Mouse (Mus musculus) thymus, postnatal 0 days (tissue): ENCODE measurements around the gene Rfx6. TPM values are rescaled to one million over a fixed set of nuclear protein-coding genes. Genes with fewer than 3 reads are reported as not detected.

Experiments
- DNase-seq: peaks from one replicate; pipeline ENCODE4 v3.0.0-alpha.2; 2015; ENCODE audit warnings: low spot score
- polyA plus RNA-seq: library from polyadenylated mRNA; unstranded; fragments of >200 nt; fragmentation: Nextera tagmentation; extraction: Ambion mirVana; gene quantifications from 2 replicates; pipeline ENCODE4 v1.2.1, GENCODE M21; 2015

Rfx6 gene
- not detected in 2 replicates for polyA plus RNA-seq

- DNase-seq = no peak
Observed at GRCm38 (mm10) chr10:51677548-51678250, at the start of gene Rfx6. Rfx6 (plus strand) TSS chr10:51677756.

GRCm38 (mm10) chr10:51631411-51632136 lies 46.0 kb upstream of the Rfx6 start, which contains the start of gene Gprc6a:
Gprc6a (minus strand) TSS chr10:51631461.
- DNase-seq = no peak

GRCm38 (mm10) chr10:51649506-51650221 lies 27.9 kb upstream of the Rfx6 start:
- DNase-seq = no peak

DNA sequence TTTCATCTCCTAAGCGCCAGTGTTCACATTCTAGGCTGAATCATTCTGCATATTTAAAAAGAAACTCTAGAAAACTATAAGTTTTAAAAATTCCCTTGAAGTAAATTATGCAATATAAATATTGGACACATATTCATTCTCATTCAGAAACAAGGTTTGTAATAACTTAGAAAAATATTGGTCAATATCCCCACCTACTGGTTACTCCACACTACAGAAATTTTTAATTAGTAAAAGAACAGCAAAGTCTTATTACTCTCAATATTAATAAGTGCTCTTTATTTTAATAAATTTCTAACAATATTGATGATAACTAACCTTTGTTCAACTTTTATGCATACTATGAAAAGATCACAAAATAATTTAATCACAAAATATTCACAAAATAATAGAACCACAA lies 20.2 kb upstream of the Rfx6 start:
- no peak for DNase-seq

- no peak for DNase-seq
Observed at GRCm38 (mm10) chr10:51669334-51669733, 8.2 kb upstream of the Rfx6 start.

DNA sequence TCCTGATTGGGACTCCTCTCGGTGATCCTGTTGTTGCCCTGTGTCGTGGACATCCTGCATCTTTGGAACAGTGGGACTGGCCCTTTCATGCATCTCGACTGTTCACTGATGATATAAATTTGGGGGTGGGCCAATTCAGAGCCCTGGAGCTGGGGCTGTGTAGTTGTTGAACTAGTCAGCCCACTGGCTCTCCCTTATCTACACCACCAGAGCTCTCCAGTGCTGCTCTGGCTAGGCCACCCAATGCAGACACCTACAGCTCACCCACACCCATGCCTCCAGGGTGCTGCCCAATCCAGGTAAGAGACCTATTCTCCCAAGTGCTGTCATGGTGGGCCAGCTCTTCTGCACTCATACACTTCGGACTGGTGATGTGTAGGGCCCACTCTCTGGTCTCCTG lies 6.0 kb upstream of the Rfx6 start:
- no peak for DNase-seq

DNA sequence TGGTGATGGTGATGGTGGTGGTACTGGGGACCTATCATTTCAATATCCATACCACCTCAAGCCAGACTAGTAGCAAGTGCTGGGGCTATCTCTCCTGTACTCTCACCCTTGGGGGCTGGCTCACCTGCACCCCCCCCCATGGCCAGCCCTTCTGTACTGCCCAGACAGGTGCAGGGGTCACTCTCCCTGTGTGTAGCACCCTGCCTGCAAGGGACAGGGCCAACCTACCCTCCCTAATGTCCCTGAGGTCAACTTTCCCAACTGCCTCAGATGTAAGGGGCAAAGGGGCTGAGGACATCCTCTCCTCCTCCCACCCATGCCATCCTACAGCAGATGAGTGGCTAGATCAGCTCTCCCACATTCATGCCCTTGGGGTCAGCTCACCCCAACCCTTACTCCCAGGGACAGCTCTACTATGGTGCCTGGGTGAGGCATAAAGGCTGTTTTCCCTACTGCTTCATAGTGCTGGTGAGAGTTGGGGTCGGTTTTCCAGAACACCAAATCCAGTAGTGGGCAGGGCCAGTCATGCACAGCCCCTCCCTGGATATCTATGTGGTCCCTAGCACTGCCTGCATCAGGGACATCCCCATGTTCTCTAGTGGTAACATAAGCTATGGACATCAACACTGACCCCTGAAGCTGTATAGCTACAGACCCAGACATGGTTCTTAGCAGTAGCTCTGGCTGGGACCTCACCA lies 5.3 kb upstream of the Rfx6 start:
- no peak for DNase-seq

GRCm38 (mm10) chr10:51678251-51678639 lies 689 bp downstream of the Rfx6 start:
- DNase-seq = no peak

DNA sequence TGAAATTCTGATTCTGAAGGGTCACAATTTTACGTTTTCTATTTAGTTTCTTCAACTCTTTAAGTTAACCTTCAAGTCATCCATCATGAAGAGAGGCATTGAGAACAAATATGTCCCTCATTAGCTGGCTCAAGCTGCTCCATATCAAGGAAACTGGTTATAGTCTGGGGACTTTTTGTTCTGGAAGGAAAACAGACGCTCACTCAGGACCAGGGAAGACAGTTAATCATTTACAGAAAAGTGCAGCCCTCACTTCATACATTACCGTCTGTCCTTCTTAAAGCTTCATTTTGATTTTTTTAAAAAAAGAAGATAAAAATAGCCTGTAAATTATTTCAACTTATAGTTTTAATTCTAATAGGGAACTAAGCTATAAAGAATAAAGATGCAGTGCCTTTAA lies 43.3 kb downstream of the Rfx6 start:
- no peak for DNase-seq

DNA sequence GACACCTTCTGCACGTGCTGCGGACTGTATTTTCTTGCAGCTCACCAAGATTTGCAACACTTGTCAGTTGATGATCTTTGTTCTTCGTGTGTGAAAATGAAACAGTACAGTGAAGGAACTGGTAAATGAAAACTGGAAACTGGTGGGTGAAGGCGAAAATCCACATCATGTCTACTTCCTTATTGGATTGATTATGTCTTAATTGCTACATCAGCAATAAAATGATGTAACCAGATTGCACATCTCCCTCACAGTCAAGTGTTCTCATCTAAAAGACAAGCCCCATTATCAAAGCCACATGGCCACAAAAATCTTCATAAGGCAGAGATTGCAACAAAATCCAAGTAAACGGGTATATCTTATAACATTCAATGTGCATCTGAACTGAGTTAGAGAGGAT lies 83.9 kb downstream of the Rfx6 start:
- DNase-seq = no peak

DNA sequence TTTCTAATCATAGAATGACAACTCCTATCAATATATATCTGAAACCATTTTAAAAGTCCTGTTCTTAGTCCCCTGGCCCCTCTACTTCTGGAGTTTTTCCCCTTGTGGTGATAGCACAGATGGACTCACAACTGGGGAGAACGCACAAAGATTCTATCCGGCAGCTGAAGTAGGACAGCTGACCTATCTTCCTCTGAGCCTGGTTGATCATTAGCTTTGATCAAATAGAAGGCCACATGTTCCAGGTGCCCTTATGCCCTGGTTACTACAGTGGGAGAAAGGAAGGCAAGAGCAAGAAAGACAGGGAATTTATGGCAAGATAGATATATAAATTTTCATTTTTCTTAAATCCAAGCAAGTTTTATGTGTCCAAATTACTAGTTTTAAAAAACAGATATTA lies 85.7 kb downstream of the Rfx6 start:
- no peak for DNase-seq

- DNase-seq = no peak
Observed at GRCm38 (mm10) chr10:51768445-51768844, 90.9 kb downstream of the Rfx6 start.

DNA sequence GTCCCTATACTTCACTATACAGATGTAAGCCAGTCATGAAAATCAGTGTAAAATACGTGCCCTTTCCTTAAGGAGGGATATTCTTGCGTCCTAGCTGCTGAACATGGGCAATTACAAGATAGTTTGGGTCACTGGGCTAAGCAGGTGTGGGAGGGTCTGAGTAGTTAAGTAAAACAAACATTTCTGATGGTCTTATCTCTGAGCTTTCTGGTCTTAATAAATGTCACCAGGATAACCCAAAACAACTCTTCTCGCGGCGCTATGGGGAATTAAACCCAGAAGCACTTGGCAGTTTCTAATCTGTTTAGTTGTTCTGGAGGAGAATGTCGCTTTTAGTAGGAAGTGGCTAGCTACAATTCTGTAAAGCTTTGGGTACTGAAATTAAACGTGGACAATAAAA lies 91.7 kb downstream of the Rfx6 start:
- no peak for DNase-seq

GRCm38 (mm10) chr10:51779648-51780047 lies 102.1 kb downstream of the Rfx6 start:
- no peak for DNase-seq

Other genes with a start within 250 kb of the Rfx6 start
- 0.56 and 1.1 TPM in 2 replicates for gene Gm49339, start 197.1 kb upstream of the Rfx6 start, polyA plus RNA-seq
- 2.1 and 2.3 TPM in 2 replicates for gene Lilr4b, start 197.1 kb upstream of the Rfx6 start, polyA plus RNA-seq
- gene Lilrb4a, start 186.8 kb upstream of the Rfx6 start, polyA plus RNA-seq = 5.2 and 5.4 TPM in 2 replicates
- gene Fam162b, start 87.2 kb upstream of the Rfx6 start, polyA plus RNA-seq = 0.35 and 0.60 TPM in 2 replicates
- 0.05 TPM in 1 of 2 replicates, not detected in the other for gene Gprc6a, start 46.3 kb upstream of the Rfx6 start, polyA plus RNA-seq